Mouse (Mus musculus) heart, adult 8-10 months (tissue): ENCODE data around the gene Zfp953. TPM values are rescaled to one million over a fixed set of nuclear protein-coding genes. Genes with fewer than 3 reads are reported as not detected.
A peak's percentile ranks its signal among the peaks of the same experiment; 100 is the strongest.
"Not testable (repeated sequence)": the region's sequence is repeated elsewhere in the genome, so short reads cannot be mapped to it uniquely, and the experiment has no call there.

Source experiments
- DNase-seq: peaks from one replicate; pipeline ENCODE4 v3.0.0; 2022; ENCODE audit warnings: low spot score
- total RNA-seq, 4 experiments: library from RNA; stranded (reverse); gene quantifications; 2 replicates each; pipeline ENCODE4 v1.2.4; 2022

The Zfp953 gene
- total RNA-seq: 1 to 10 TPM in 3 of 4 experiments, under 1 TPM in 1; 0.86 to 1.3 (median 1.1) TPM

GRCm38 (mm10) chr13:67360131-67360744, at the start of gene Zfp953, which contains the start of gene Gm28044:
Zfp953 (minus strand) TSS chr13:67360605.
Gm28044 (minus strand) TSS chr13:67360536.
- peak; percentile 96 for DNase-seq

DNA sequence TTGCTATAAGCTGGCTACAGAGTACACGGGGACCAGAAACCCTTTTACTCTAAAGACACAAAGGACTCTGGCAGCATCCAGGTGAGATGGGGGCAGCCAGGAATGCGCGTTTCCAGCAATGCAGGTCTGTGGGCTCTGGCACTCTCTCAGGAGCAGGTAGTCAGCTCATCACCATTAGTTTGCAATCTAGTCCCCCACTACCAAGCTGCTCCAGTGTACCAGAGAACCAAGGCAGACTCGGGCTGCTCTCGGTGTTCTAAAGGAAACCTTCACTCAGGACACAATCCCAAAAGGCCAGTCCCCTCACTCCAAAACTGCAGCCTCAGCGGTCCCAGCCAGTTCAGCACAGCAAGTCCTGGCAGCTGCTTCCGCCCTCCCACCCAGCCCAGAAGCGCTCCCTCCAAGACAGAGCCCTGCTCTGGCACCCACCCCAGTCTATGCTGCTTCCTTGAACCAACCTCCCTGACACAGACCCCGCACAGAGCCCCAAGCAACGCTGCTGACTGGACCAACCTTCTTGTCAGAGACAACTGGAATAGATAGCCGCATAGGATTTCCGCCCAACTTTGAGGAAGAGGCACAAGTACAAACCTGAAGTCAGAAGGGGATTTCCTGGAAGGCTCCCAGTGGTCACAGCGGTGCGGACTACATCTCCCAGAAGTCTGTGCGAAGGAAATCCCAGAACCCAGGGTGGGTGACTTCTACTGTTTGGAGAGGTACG, 38.9 kb upstream of the Zfp953 start, which contains the start of gene Zfp429:
Gene Zfp429, minus strand, starts transcription at position 637 of the 721 bp plus-strand sequence.
- DNase-seq: peak; percentile 84

- not testable (repeated sequence) for DNase-seq
Observed at GRCm38 (mm10) chr13:67376255-67376654, 15.8 kb upstream of the Zfp953 start.

GRCm38 (mm10) chr13:67375050-67375911, 14.9 kb upstream of the Zfp953 start, which contains the start of the genes Gm28041 and Zfp456:
Gm28041 (minus strand) TSS chr13:67375733.
Zfp456 (minus strand) TSS chr13:67375810.
- DNase-seq: peak; percentile 84

DNA sequence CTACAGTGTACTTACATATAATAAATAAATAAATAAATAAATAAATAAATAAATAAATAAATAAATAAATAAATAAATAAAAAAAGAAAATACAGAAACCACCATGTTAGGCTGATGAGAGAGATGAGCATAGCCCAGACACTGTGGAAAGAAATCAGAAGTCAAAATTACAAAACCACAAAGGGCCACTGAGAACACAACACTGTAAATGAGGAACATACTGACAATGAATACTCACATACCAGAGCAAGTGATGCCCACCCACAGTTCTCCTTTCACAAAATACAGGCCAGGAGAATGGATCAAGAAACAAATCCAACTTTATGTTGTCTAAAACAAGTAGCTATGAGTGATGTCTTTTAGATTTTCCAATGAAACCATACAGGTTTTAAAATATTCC, 8.6 kb downstream of the Zfp953 start:
- no peak for DNase-seq

GRCm38 (mm10) chr13:67343422-67343821, 17.0 kb downstream of the Zfp953 start:
- DNase-seq: no peak

DNA sequence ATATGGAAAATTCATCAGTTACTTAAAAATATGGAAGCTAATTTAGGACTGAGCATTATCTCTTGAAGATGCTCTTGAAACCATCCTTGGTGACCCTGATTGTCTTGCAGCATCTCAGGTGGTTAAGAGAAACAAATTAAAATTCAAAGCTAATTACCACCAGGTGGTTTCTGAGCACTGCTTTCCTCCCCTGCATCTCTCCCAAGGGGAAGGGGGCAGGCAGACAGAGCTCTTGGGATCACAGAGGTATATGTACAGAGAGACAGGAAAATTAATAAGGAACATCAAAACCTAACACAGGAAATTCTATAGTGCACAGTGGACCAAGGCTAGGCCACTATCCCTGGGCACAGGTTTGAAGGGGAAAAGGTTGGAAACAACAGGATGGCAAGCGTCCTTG, 27.5 kb downstream of the Zfp953 start:
- no peak for DNase-seq

- DNase-seq: peak; percentile 93
Observed at GRCm38 (mm10) chr13:67332019-67332724, 28.2 kb downstream of the Zfp953 start, which contains the start of gene Zfp595. Zfp595 (minus strand) TSS chr13:67332570.

DNA sequence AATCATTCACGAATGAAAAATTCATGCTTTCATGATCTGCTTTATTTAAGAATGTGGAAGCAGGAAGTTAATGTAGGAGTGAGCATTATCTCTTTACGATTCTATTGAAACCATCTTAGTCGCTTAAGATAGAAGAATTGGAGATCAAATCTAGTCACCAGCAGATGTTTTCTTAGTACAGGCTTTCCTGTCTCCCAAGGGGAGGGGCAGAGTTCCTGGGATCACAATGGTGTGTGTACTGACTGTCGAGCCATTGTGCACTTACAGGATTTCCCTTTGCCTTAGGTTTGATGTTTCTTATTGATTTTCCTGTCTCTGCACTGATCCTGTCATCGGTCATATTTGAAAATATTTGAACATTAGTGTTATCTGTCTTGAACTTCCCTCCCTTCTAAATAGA, 53.7 kb downstream of the Zfp953 start:
- peak; percentile 19 for DNase-seq

DNA sequence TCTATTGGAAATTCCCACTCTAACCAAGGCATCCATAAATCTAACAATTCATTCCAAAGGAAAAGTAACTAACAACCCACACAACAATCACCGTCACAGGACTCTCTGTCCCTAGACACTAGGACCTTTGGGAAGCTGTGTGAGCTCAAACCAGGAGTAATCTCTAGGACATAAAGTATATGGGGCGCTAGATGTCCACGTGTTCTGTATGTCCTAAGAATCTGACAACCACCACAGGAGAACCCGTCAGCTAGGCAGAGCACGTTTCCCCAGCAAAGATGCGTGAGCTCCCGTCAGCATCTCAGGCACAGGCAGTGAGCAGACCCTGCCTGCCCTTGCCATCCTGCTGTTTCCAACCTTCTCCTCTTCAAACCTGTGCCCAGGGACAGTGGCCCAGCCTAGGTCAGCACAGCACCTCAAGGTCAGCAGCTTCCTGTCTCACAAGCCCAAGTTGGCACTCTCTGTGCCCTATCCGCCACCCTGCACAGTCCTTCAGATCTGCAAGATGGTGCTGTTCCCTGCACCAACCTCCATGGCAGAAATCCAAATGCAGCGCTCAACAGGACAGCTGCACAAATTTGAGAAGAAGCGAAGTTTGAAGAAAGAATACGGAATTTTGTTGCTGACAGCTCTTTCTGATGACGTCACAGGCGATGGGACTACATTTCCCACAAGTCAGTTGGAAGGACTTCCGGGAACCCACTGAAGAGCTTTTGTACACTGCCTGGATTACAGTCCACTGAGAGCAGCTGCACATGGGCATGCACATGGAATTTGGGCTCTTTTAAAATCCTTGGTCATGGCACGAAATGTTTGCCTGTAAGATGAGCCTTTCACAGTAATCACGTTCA, 54.4 kb downstream of the Zfp953 start, which contains the start of gene Zfp457:
Gene Zfp457, minus strand, starts transcription at position 664 of the 851 bp plus-strand sequence.
- peak; percentile 93 for DNase-seq

Other genes with a start within 250 kb of the Zfp953 start
- under 1 TPM; 0.41 to 0.84 (median 0.80) TPM for gene Rslcan18, start 244.3 kb downstream of the Zfp953 start, total RNA-seq
- gene Zfp759, start 238.9 kb downstream of the Zfp953 start, total RNA-seq: 1 to 10 TPM; 4.6 to 5.8 (median 5.1) TPM
- 1 to 10 TPM; 2.6 to 3.7 (median 3.1) TPM for gene Rsl1, start 187.4 kb downstream of the Zfp953 start, total RNA-seq
- gene Zfp455, start 166.1 kb downstream of the Zfp953 start, total RNA-seq: 1 to 10 TPM in 2 of 4 experiments, under 1 TPM in 2; 0.46 to 1.6 (median 1.0) TPM
- gene Zfp458, start 82.1 kb downstream of the Zfp953 start, total RNA-seq: 1 to 10 TPM; 1.3 to 1.8 (median 1.5) TPM
- gene Zfp457, start 54.1 kb downstream of the Zfp953 start, total RNA-seq: 1 to 10 TPM; 2.3 to 4.5 (median 2.7) TPM
- gene Zfp595, start 28.0 kb downstream of the Zfp953 start, total RNA-seq: 1 to 10 TPM; 2.0 to 2.5 (median 2.2) TPM
- gene Gm28044, start 69 bp downstream of the Zfp953 start, total RNA-seq: 1 to 10 TPM; 1.0 to 2.3 (median 1.6) TPM
- gene Gm28041, start 15.1 kb upstream of the Zfp953 start, total RNA-seq: 1 to 10 TPM in 3 of 4 experiments, under 1 TPM in 1; 0.53 to 1.9 (median 1.3) TPM
- under 1 TPM; 0.44 to 0.75 (median 0.73) TPM for gene Zfp456, start 15.2 kb upstream of the Zfp953 start, total RNA-seq
- 1 to 10 TPM; 1.3 to 3.5 (median 1.8) TPM for gene Zfp429, start 39.2 kb upstream of the Zfp953 start, total RNA-seq
- 1 to 10 TPM in 1 of 4 experiments, under 1 TPM in 3; 0.29 to 1.2 (median 0.75) TPM for gene Zfp459, start 60.8 kb upstream of the Zfp953 start, total RNA-seq
- gene Zfp874a, start 91.0 kb upstream of the Zfp953 start, total RNA-seq: 10 to 100 TPM in 1 of 4 experiments, 1 to 10 TPM in 3; 6.3 to 11.4 (median 7.3) TPM
- gene Zfp874b, start 123.7 kb upstream of the Zfp953 start, total RNA-seq: 10 to 100 TPM; 11.5 to 18.0 (median 13.9) TPM
- gene Zfp58, start 139.9 kb upstream of the Zfp953 start, total RNA-seq: 1 to 10 TPM; 3.6 to 4.5 (median 4.0) TPM
- gene Gm26965, start 165.5 kb upstream of the Zfp953 start, total RNA-seq: 1 to 10 TPM in 1 of 4 experiments, under 1 TPM in 1, not detected in 2; 0.20 to 1.3 TPM
- gene Zfp87, start 165.6 kb upstream of the Zfp953 start, total RNA-seq: 1 to 10 TPM; 6.9 to 8.9 (median 7.9) TPM
- 1 to 10 TPM; 2.8 to 4.9 (median 4.0) TPM for gene Zfp748, start 193.2 kb upstream of the Zfp953 start, total RNA-seq
- gene Zfp729b, start 249.1 kb upstream of the Zfp953 start, total RNA-seq: 1 to 10 TPM; 3.4 to 4.2 (median 3.8) TPM